Mouse (Mus musculus): ENCODE results near the gene Tcf23. TPM values are rescaled to one million over a fixed set of nuclear protein-coding genes. Genes with fewer than 3 reads are reported as not detected.
"Not testable (repeated sequence)": the region's sequence is repeated elsewhere in the genome, so short reads cannot be mapped to it uniquely, and the experiment has no call there.

The Tcf23 gene
- total RNA-seq, 4 experiments from 2014 or later, result 0.85 to 1.9 (median 0.91) TPM

- DNase-seq (ENCODE audit: low spot score), result no peak
Measured at GRCm38 (mm10) chr5:30994910-30995635, 26.6 kb downstream of the Tcf23 start.

- peak; percentile 23 for DNase-seq (ENCODE audit: low spot score)
Measured at GRCm38 (mm10) chr5:30998306-30998705, 29.8 kb downstream of the Tcf23 start.

- DNase-seq (ENCODE audit: low spot score), result no peak
Measured at GRCm38 (mm10) chr5:30999324-30999723, 30.9 kb downstream of the Tcf23 start.

- DNase-seq (ENCODE audit: low spot score), result no peak
Measured at GRCm38 (mm10) chr5:31000122-31000521, 31.7 kb downstream of the Tcf23 start.

- DNase-seq (ENCODE audit: low spot score), result no peak
Measured at GRCm38 (mm10) chr5:31000993-31001392, 32.5 kb downstream of the Tcf23 start.

- DNase-seq (ENCODE audit: low spot score), result no peak
Measured at GRCm38 (mm10) chr5:31001560-31001959, 33.1 kb downstream of the Tcf23 start.

- DNase-seq (ENCODE audit: low spot score), result peak; percentile 89
Measured at GRCm38 (mm10) chr5:31004184-31004583, 35.7 kb downstream of the Tcf23 start.

GRCm38 (mm10) chr5:31012737-31013136 is 44.3 kb downstream of the Tcf23 start:
- DNase-seq (ENCODE audit: low spot score), result no peak

- DNase-seq (ENCODE audit: low spot score), result no peak
Measured at GRCm38 (mm10) chr5:31015913-31016312, 47.5 kb downstream of the Tcf23 start.

- DNase-seq (ENCODE audit: low spot score), result not testable (repeated sequence)
Measured at GRCm38 (mm10) chr5:31021790-31022189, 53.3 kb downstream of the Tcf23 start.

GRCm38 (mm10) chr5:31022690-31023089 is 54.2 kb downstream of the Tcf23 start:
- no peak for DNase-seq (ENCODE audit: low spot score)

GRCm38 (mm10) chr5:31023254-31023653 is 54.8 kb downstream of the Tcf23 start:
- no peak for DNase-seq (ENCODE audit: low spot score)

GRCm38 (mm10) chr5:31024641-31025040 is 56.2 kb downstream of the Tcf23 start:
- no peak for DNase-seq (ENCODE audit: low spot score)

Other genes starting within 250 kb of the Tcf23 start
- gene Mapre3, start 154.0 kb upstream of the Tcf23 start, total RNA-seq (2022), result 10 to 100 TPM; 43.1 to 48.3 (median 44.5) TPM
- 10 to 100 TPM; 37.4 to 39.9 (median 38.4) TPM for gene Tmem214, start 100.7 kb upstream of the Tcf23 start, total RNA-seq (2022)
- gene Agbl5, start 80.0 kb upstream of the Tcf23 start, total RNA-seq (2022), result 1 to 10 TPM; 4.9 to 6.3 (median 5.6) TPM
- 100 to 1,000 TPM; 140 to 164 (median 156) TPM for gene Ost4, start 60.9 kb upstream of the Tcf23 start, total RNA-seq (2022)
- gene Emilin1, start 55.3 kb upstream of the Tcf23 start, total RNA-seq (2022), result 10 to 100 TPM; 13.9 to 16.6 (median 16.0) TPM
- gene Khk, start 47.2 kb upstream of the Tcf23 start, total RNA-seq (2022), result 10 to 100 TPM; 23.8 to 31.8 (median 26.6) TPM
- under 1 TPM; 0.37 to 0.97 (median 0.60) TPM for gene Cgref1, start 23.1 kb upstream of the Tcf23 start, total RNA-seq (2022)
- gene Preb, start 8.3 kb upstream of the Tcf23 start, total RNA-seq (2022), result 10 to 100 TPM; 82.1 to 97.6 (median 89.6) TPM
- 10 to 100 TPM; 51.3 to 56.5 (median 53.1) TPM for gene Atraid, start 79.7 kb downstream of the Tcf23 start, total RNA-seq (2022)
- 10 to 100 TPM; 10.8 to 18.8 (median 12.4) TPM for gene Slc5a6, start 80.3 kb downstream of the Tcf23 start, total RNA-seq (2022)
- gene Cad, start 86.1 kb downstream of the Tcf23 start, total RNA-seq (2022), result 10 to 100 TPM; 13.0 to 17.3 (median 16.3) TPM
- not detected for gene Dnajc5g, start 137.6 kb downstream of the Tcf23 start, total RNA-seq (2022)
- under 1 TPM in 1 of 4 experiments, not detected in 3; 0.16 TPM for gene Slc30a3, start 139.6 kb downstream of the Tcf23 start, total RNA-seq (2022)
- gene Trim54, start 148.1 kb downstream of the Tcf23 start, total RNA-seq (2022), result 100 to 1,000 TPM; 360 to 427 (median 392) TPM
- gene Ucn, start 170.2 kb downstream of the Tcf23 start, total RNA-seq (2022), result not detected
- gene Mpv17, start 185.6 kb downstream of the Tcf23 start, total RNA-seq (2022), result 10 to 100 TPM; 48.1 to 63.1 (median 53.9) TPM
- 1 to 10 TPM in 1 of 4 experiments, under 1 TPM in 3; 0.29 to 3.4 (median 0.55) TPM for gene Gm29609, start 211.2 kb downstream of the Tcf23 start, total RNA-seq (2022)
- gene Gtf3c2, start 211.5 kb downstream of the Tcf23 start, total RNA-seq (2022), result 10 to 100 TPM; 23.6 to 33.3 (median 26.4) TPM
- gene Snx17, start 224.6 kb downstream of the Tcf23 start, total RNA-seq (2022), result 10 to 100 TPM; 62.1 to 65.5 (median 62.7) TPM
- 10 to 100 TPM; 40.2 to 53.8 (median 44.7) TPM for gene Eif2b4, start 224.8 kb downstream of the Tcf23 start, total RNA-seq (2022)
- gene Zfp513, start 233.6 kb downstream of the Tcf23 start, total RNA-seq (2022), result 10 to 100 TPM in 1 of 4 experiments, 1 to 10 TPM in 3; 7.1 to 11.2 (median 8.1) TPM

All from heart, adult 8-10 months (tissue).